Mouse (Mus musculus) midbrain, postnatal 0 days (tissue): ENCODE measurements at regions not wholly inside any gene's neighbourhood (a gene's known extent, or its start where the extent isn't known, plus 50 kb on each side); places are given as distances from the start of the nearest gene placed in this dataset.

ENCODE experiments used
- ATAC-seq: fragments of 200-750 bp; cut with Nextera tagmentation; 2 replicates; pipeline ENCODE4 v1.8.0; 2017; ENCODE audit warnings: moderate number of reproducible peaks, mild to moderate bottlenecking, moderate TSS enrichment, moderate library complexity; ENCODE audit not compliant: low FRiP score
- DNase-seq: peaks from one replicate; pipeline ENCODE4 v3.0.0-alpha.2; 2015; ENCODE audit warnings: low spot score
- H3K27ac ChIP-seq: fragments of 300-500 bp; sonication (generic); 2 replicates; pipeline ENCODE4 v1.5.1; 2014; ENCODE audit warnings: low read depth, mild to moderate bottlenecking, low read length, mixed read lengths
- H3K27me3 ChIP-seq: fragments of 300-500 bp; sonication (generic); 2 replicates; pipeline ENCODE4 v1.6.1; 2014; ENCODE audit warnings: low read length, control low read depth, mixed read lengths; ENCODE audit not compliant: insufficient read depth
- H3K36me3 ChIP-seq: fragments of 300-500 bp; sonication (generic); 2 replicates; pipeline ENCODE4 v1.6.1; 2014; ENCODE audit warnings: low read length, control low read depth, mixed read lengths; ENCODE audit not compliant: insufficient read depth
- H3K4me1 ChIP-seq: fragments of 300-500 bp; sonication (generic); 2 replicates; pipeline ENCODE4 v1.6.1; 2014; ENCODE audit warnings: mild to moderate bottlenecking, control low read depth, antibody characterized with exemption, low read length, mixed read lengths; ENCODE audit not compliant: insufficient read depth
- H3K4me2 ChIP-seq: fragments of 300-500 bp; sonication (generic); 2 replicates; pipeline ENCODE4 v1.6.1; 2014; ENCODE audit warnings: low read depth, mild to moderate bottlenecking, low read length, mixed read lengths; ENCODE audit not compliant: poor library complexity, severe bottlenecking
- H3K4me3 ChIP-seq: fragments of 300-500 bp; sonication (generic); 2 replicates; pipeline ENCODE4 v1.5.1; 2014; ENCODE audit warnings: low read depth, mild to moderate bottlenecking, low read length, moderate library complexity
- H3K9ac ChIP-seq: fragments of 300-500 bp; sonication (generic); replicated peaks from 2 replicates; pipeline ENCODE4 v1.6.1; 2014; ENCODE audit warnings: mild to moderate bottlenecking, low read length, moderate library complexity, mixed read lengths; ENCODE audit not compliant: poor library complexity, severe bottlenecking
- H3K9me3 ChIP-seq: fragments of 300-500 bp; sonication (generic); 2 replicates; pipeline ENCODE4 v1.6.1; 2016; ENCODE audit warnings: low read length, control low read depth
- CTCF ChIP-seq: IDR thresholded peaks from 2 replicates; pipeline ENCODE4 v1.5.1; 2016; ENCODE audit warnings: antibody characterized with exemption, mild to moderate bottlenecking
- WGBS: fragments of 180-500 bp; shearing (Covaris S2); extraction: QIAGEN DNeasy Blood & Tissue Kit; methylation state at CpG from one replicate; pipeline ENCODE4 v1.1.7; 2014; 5-methylcytosine and 5-hydroxymethylcytosine counted together

- no peak overlapping the region for H3K4me3 ChIP-seq
- 5% methylated on average over 20 of the region's 20 CpGs for WGBS
- H3K36me3 ChIP-seq, result no peaks in the 10 kb centered on the region
- ATAC-seq, result peak; percentile 80
- H3K4me1 ChIP-seq, result peaks cover 4% of the 10 kb centered on the region
- peak overlapping the region; percentile 39 for H3K27ac ChIP-seq
- no peak overlapping the region for H3K9ac ChIP-seq
- H3K4me2 ChIP-seq, result peak overlapping the region; percentile 32; the same call in 1 of the 2 replicates
- TF ChIP-seq CTCF, result no peak
- no peaks in the 10 kb centered on the region for H3K9me3 ChIP-seq
- H3K27me3 ChIP-seq, result no peaks in the 10 kb centered on the region
- DNase-seq, result peak; percentile 84
These were observed 95.6 kb upstream of the Gm26657 start for GRCm38 (mm10) chr4:56643999-56644962.

DNA sequence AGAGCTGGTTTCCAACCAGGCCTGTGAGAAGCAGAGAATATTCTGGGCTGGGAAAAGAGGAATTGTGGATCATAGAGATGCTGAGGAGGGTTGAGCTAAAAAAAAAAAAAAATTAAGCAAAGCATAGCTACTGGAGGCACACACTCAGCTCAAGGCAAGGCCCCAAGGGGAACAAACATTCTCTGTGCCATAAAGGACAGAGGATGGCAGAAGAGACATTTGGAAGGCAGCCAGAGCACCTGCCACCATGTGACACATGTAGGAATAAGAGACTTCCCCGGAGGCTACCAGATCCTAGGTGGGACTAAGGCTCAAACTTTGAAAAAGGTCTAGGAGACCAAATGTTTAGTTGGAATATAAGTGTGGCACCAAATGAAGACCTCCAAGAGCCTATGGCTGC, 96.4 kb upstream of the Gm26657 start:
- Histone ChIP-seq H3K4me3 (no peak overlapping the region), H3K9ac (no peak overlapping the region), H3K4me2 (no peak overlapping the region; the same call in 1 of the 2 replicates), H3K9me3 (no peaks in the 10 kb centered on the region), H3K27ac (peak overlapping the region; percentile 39), H3K36me3 (no peaks in the 10 kb centered on the region), H3K4me1 (peaks cover 4% of the 10 kb centered on the region), H3K27me3 (no peaks in the 10 kb centered on the region)
- no peak for TF ChIP-seq CTCF
- ATAC-seq, result 0 out of 2 replicates have a peak, but pooled peaks have one; percentile 18
- DNase-seq, result peak; percentile 43
- 62% methylated on average over 1 of the region's 1 CpGs for WGBS

GRCm38 (mm10) chr4:56639709-56640108, 100.2 kb upstream of the Gm26657 start:
- H3K36me3 ChIP-seq, result no peaks in the 10 kb centered on the region
- H3K27ac ChIP-seq, result no peak overlapping the region
- H3K27me3 ChIP-seq, result no peaks in the 10 kb centered on the region
- no peak overlapping the region for H3K4me3 ChIP-seq
- WGBS, result 45% methylated on average over 4 of the region's 4 CpGs
- no peak for ATAC-seq
- no peak for DNase-seq
- TF ChIP-seq CTCF, result no peak
- H3K9me3 ChIP-seq, result no peaks in the 10 kb centered on the region
- no peak overlapping the region for H3K9ac ChIP-seq
- peaks cover 4% of the 10 kb centered on the region; the same call in 1 of the 2 replicates for H3K4me1 ChIP-seq
- no peak overlapping the region for H3K4me2 ChIP-seq

DNA sequence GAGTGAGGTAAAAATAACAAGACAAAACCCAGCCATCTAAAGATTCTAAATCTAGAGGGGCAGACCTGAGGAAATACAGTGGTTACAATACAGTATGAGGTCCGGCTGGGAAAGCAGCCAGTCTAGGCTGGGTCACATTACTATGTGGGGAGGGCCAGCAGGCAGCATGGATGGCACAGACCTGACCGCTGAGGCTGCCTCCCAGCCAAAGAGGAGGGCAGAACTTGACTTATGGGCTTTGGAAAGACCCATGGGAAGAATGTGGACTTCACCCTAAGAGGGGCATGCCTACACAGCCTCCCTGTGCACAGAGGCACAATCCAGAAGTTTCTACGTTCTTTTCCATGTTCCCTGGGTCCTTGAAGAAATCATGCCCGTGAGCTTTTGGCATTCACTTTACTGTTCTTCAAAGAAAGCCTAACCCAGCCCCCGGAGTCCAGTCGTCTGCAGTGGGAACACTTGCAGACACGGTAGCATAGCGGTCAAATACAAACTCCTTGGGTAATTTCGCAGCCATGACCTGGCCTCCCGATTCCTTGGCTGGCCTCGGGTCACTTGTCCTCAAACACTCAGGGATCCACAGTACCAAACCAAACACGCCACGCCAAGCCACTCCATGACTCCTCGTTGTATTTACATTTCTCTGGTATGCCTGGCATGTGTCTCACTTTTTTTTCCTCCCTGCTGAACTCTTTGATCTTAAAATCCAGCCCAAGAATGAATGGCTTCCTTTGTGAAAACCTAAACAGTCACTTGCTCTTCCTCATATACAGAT, 101.0 kb upstream of the Gm26657 start:
- Histone ChIP-seq H3K9me3 (no peaks in the 10 kb centered on the region), H3K9ac (no peak overlapping the region), H3K27me3 (no peaks in the 10 kb centered on the region), H3K27ac (no peak overlapping the region), H3K4me3 (no peak overlapping the region), H3K4me1 (no peaks in the 10 kb centered on the region; the same call in 1 of the 2 replicates), H3K4me2 (no peak overlapping the region), H3K36me3 (no peaks in the 10 kb centered on the region)
- DNase-seq (no peak), ATAC-seq (no peak)
- no peak for TF ChIP-seq CTCF
- WGBS, result 46% methylated on average over 14 of the region's 14 CpGs

DNA sequence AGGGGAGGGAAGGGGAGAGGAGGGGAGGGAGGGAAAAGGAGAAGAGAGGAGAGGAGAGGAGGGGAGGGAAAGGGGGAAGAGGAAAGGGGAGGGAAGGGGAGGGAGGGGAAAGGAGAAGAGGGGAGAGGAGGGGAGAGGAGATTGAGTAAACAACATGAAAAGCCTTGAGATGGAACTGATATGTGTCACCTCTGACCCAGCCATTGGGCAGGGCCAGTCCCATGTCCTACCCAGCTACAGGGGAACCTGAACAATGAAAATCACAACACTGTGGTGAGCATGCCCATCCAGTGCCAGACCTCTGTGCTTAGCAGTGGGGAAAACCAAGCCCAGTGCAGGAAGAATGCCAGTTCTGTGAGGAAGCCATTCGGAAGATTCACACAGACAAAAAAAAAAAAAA, 103.6 kb upstream of the Gm26657 start:
- no peak overlapping the region for H3K4me3 ChIP-seq
- H3K9ac ChIP-seq, result no peak overlapping the region
- H3K9me3 ChIP-seq, result no peaks in the 10 kb centered on the region
- no peaks in the 10 kb centered on the region for H3K4me1 ChIP-seq
- no peak overlapping the region for H3K4me2 ChIP-seq
- WGBS, result 71% methylated on average over 1 of the region's 1 CpGs
- no peak overlapping the region for H3K27ac ChIP-seq
- no peak for TF ChIP-seq CTCF
- no peaks in the 10 kb centered on the region for H3K36me3 ChIP-seq
- DNase-seq (no peak), ATAC-seq (no peak)
- H3K27me3 ChIP-seq, result no peaks in the 10 kb centered on the region
